Mouse (Mus musculus) MEL (cell line): Measurements from ENCODE around the gene Ltc4s.

ENCODE experiments used
- CTCF ChIP-seq, 3 experiments: IDR thresholded peaks in 2 of 3; conservative IDR thresholded peaks in 1 of 3; 2 replicates each; pipeline ENCODE4 v1.5.1; 2011 to 2012; ENCODE audit warnings: low read length in 3 of 3, low read depth in 2 of 3, mild to moderate bottlenecking in 2 of 3, improper control_type of control experiment in 1 of 3, inconsistent platforms in 1 of 3, mixed read lengths in 1 of 3, moderate library complexity in 1 of 3; ENCODE audit not compliant: control insufficient read depth in 1 of 3, insufficient read depth in 1 of 3, poor library complexity in 1 of 3, severe bottlenecking in 1 of 3
- ELF1 ChIP-seq: IDR thresholded peaks from 2 replicates; pipeline ENCODE4 v1.6.1; 2014; ENCODE audit warnings: low read depth, mild to moderate bottlenecking, inconsistent platforms, low read length, improper control_type of control experiment, moderate library complexity
- KAT2A ChIP-seq: conservative IDR thresholded peaks from 2 replicates; pipeline ENCODE4 v1.6.1; 2012; ENCODE audit warnings: low read depth, low read length, improper control_type of control experiment, inconsistent platforms
- MYC ChIP-seq: IDR thresholded peaks from 2 replicates; pipeline ENCODE4 v1.6.1; 2011; ENCODE audit warnings: low read depth, mild to moderate bottlenecking, low read length, improper control_type of control experiment, moderate library complexity
- USF1 ChIP-seq: IDR thresholded peaks from 2 replicates; pipeline ENCODE4 v1.6.1; 2014; ENCODE audit warnings: low read depth, mild to moderate bottlenecking, inconsistent platforms, low read length, improper control_type of control experiment, moderate library complexity
- USF2 ChIP-seq, 2 experiments: IDR thresholded peaks; 2 replicates each; pipeline ENCODE4 v1.6.1; 2011 to 2012; ENCODE audit warnings: improper control_type of control experiment in 2 of 2, low read length in 2 of 2, borderline replicate concordance in 1 of 2, inconsistent platforms in 1 of 2, low read depth in 1 of 2, mild to moderate bottlenecking in 1 of 2; ENCODE audit not compliant: insufficient read depth in 1 of 2

GRCm38 (mm10) chr11:50194793-50195192 lies 43.6 kb downstream of the Ltc4s start:
- TF ChIP-seq USF2 (IDR thresholded peaks at IDR 0.05; ENCODE audit: borderline replicate concordance in 1 of 2, insufficient read depth in 1 of 2, low read depth in 1 of 2, low read length in 2 of 2) (no peak), ELF1 (no peak), KAT2A (no peak), CTCF (IDR thresholded peaks at IDR 0.05 in 2 of 3, conservative IDR thresholded peaks at IDR 0.05 in 1 of 3; ENCODE audit: control insufficient read depth in 1 of 3, insufficient read depth in 1 of 3, low read depth in 2 of 3, low read length in 3 of 3, poor library complexity in 1 of 3, severe bottlenecking in 1 of 3) (no peak), USF1 (no peak), MYC (no peak)
